Mouse (Mus musculus) midbrain, embryonic 14.5 days (tissue): ENCODE measurements around the gene Syt6. TPM values are rescaled to one million over a fixed set of nuclear protein-coding genes. Genes with fewer than 3 reads are reported as not detected.

Experiments
- ATAC-seq: fragments of 200-750 bp; cut with Nextera tagmentation; 2 replicates; pipeline ENCODE4 v1.8.0; 2017; ENCODE audit warnings: moderate number of reproducible peaks, moderate library complexity; ENCODE audit not compliant: low FRiP score, low TSS enrichment
- DNase-seq: peaks from one replicate; pipeline ENCODE4 v3.0.0-alpha.2; 2015
- H3K27ac ChIP-seq: fragments of 300-500 bp; sonication (generic); replicated peaks from 2 replicates; pipeline ENCODE4 v1.5.1; 2014; ENCODE audit warnings: mild to moderate bottlenecking, low read depth, low read length, moderate library complexity
- H3K27me3 ChIP-seq: fragments of 300-500 bp; sonication (generic); 2 replicates; pipeline ENCODE4 v1.6.1; 2014; ENCODE audit warnings: low read length, control low read depth, mixed read lengths; ENCODE audit not compliant: control insufficient read depth, insufficient read depth
- H3K36me3 ChIP-seq: fragments of 300-500 bp; sonication (generic); 2 replicates; pipeline ENCODE4 v1.6.1; 2014; ENCODE audit warnings: low read length, control low read depth; ENCODE audit not compliant: control insufficient read depth, insufficient read depth
- H3K4me1 ChIP-seq: fragments of 300-500 bp; sonication (generic); 2 replicates; pipeline ENCODE4 v1.6.1; 2014; ENCODE audit warnings: mild to moderate bottlenecking, antibody characterized with exemption, low read length, control low read depth; ENCODE audit not compliant: control insufficient read depth, insufficient read depth
- H3K4me2 ChIP-seq: fragments of 300-500 bp; sonication (generic); 2 replicates; pipeline ENCODE4 v1.6.1; 2014; ENCODE audit warnings: mild to moderate bottlenecking, low read length, moderate library complexity
- H3K4me3 ChIP-seq: fragments of 300-500 bp; sonication (generic); replicated peaks from 2 replicates; pipeline ENCODE4 v1.5.1; 2014; ENCODE audit warnings: low read depth, low read length
- H3K9ac ChIP-seq: fragments of 300-500 bp; sonication (generic); replicated peaks from 2 replicates; pipeline ENCODE4 v1.6.1; 2014; ENCODE audit warnings: mild to moderate bottlenecking, low read length, moderate library complexity
- H3K9me3 ChIP-seq: fragments of 300-500 bp; sonication (generic); 2 replicates; pipeline ENCODE4 v1.6.1; 2016; ENCODE audit warnings: low read length, control low read depth, mixed read lengths; ENCODE audit not compliant: control insufficient read depth
- WGBS: fragments of 180-500 bp; shearing (Covaris S2); extraction: QIAGEN DNeasy Blood & Tissue Kit; methylation state at CpG from one replicate; pipeline ENCODE4 v1.1.7; 2014; 5-methylcytosine and 5-hydroxymethylcytosine counted together
- polyA plus RNA-seq: library from polyadenylated mRNA; unstranded; fragments of >200 nt; fragmentation: Nextera tagmentation; extraction: Ambion mirVana; gene quantifications from 2 replicates; pipeline ENCODE4 v1.2.1, GENCODE M21; 2014

The Syt6 gene
- polyA plus RNA-seq, 1 experiment from 2014 or later: 21.1 TPM

GRCm38 (mm10) chr3:103625169-103625568 is 50.1 kb downstream of the Syt6 start:
- no peak overlapping the region for H3K27ac ChIP-seq
- no peak overlapping the region for H3K9ac ChIP-seq
- no peaks in the 10 kb centered on the region for H3K9me3 ChIP-seq
- no peaks in the 10 kb centered on the region for H3K36me3 ChIP-seq
- no peak overlapping the region for H3K4me3 ChIP-seq
- no peak for DNase-seq
- 92% methylated on average over 13 of the region's 13 CpGs for WGBS
- H3K4me1 ChIP-seq: 0 out of 2 replicates have a peak, but pooled peaks cover 2% of the 10 kb centered on the region
- no peak overlapping the region for H3K4me2 ChIP-seq
- ATAC-seq: no peak
- H3K27me3 ChIP-seq: no peaks in the 10 kb centered on the region

- no peak overlapping the region for H3K4me2 ChIP-seq
- no peaks in the 10 kb centered on the region for H3K9me3 ChIP-seq
- 94% methylated on average over 4 of the region's 4 CpGs for WGBS
- H3K27ac ChIP-seq: no peak overlapping the region
- DNase-seq: no peak
- H3K4me1 ChIP-seq: 0 out of 2 replicates have a peak, but pooled peaks cover 2% of the 10 kb centered on the region
- no peaks in the 10 kb centered on the region for H3K36me3 ChIP-seq
- no peak overlapping the region for H3K4me3 ChIP-seq
- H3K9ac ChIP-seq: no peak overlapping the region
- no peak for ATAC-seq
- H3K27me3 ChIP-seq: no peaks in the 10 kb centered on the region
Observed at GRCm38 (mm10) chr3:103626481-103626880, 51.5 kb downstream of the Syt6 start.

GRCm38 (mm10) chr3:103627661-103628060 is 52.6 kb downstream of the Syt6 start:
- no peak overlapping the region for H3K27ac ChIP-seq
- ATAC-seq (no peak), DNase-seq (no peak)
- H3K36me3 ChIP-seq: no peaks in the 10 kb centered on the region
- H3K4me3 ChIP-seq: no peak overlapping the region
- no peaks in the 10 kb centered on the region for H3K9me3 ChIP-seq
- H3K4me2 ChIP-seq: no peak overlapping the region
- no peak overlapping the region for H3K9ac ChIP-seq
- 83% methylated on average over 3 of the region's 3 CpGs for WGBS
- H3K27me3 ChIP-seq: no peaks in the 10 kb centered on the region
- H3K4me1 ChIP-seq: 0 out of 2 replicates have a peak, but pooled peaks cover 2% of the 10 kb centered on the region

- H3K4me3 ChIP-seq: no peak overlapping the region
- DNase-seq (no peak), ATAC-seq (no peak)
- WGBS: 92% methylated on average over 7 of the region's 7 CpGs
- H3K9ac ChIP-seq: no peak overlapping the region
- no peaks in the 10 kb centered on the region for H3K27me3 ChIP-seq
- no peaks in the 10 kb centered on the region for H3K4me1 ChIP-seq
- H3K36me3 ChIP-seq: no peaks in the 10 kb centered on the region
- H3K27ac ChIP-seq: no peak overlapping the region
- no peak overlapping the region for H3K4me2 ChIP-seq
- H3K9me3 ChIP-seq: no peaks in the 10 kb centered on the region
Observed at GRCm38 (mm10) chr3:103633124-103633523, 58.1 kb downstream of the Syt6 start.

- ATAC-seq: no peak
- Histone ChIP-seq H3K27ac (no peak overlapping the region), H3K36me3 (no peaks in the 10 kb centered on the region), H3K27me3 (no peaks in the 10 kb centered on the region), H3K4me1 (no peaks in the 10 kb centered on the region), H3K4me3 (no peak overlapping the region), H3K9me3 (no peaks in the 10 kb centered on the region), H3K9ac (no peak overlapping the region), H3K4me2 (no peak overlapping the region)
- no peak for DNase-seq
- 78% methylated on average over 4 of the region's 4 CpGs for WGBS
Observed at GRCm38 (mm10) chr3:103633831-103634230, 58.8 kb downstream of the Syt6 start.

- no peak for ATAC-seq
- 98% methylated on average over 1 of the region's 1 CpGs for WGBS
- H3K9me3 ChIP-seq: no peaks in the 10 kb centered on the region
Observed at GRCm38 (mm10) chr3:103634256-103634655, 59.2 kb downstream of the Syt6 start.

GRCm38 (mm10) chr3:103637641-103638040 is 62.6 kb downstream of the Syt6 start:
- Histone ChIP-seq H3K4me1 (0 out of 2 replicates have a peak, but pooled peaks cover 2% of the 10 kb centered on the region), H3K4me2 (no peak overlapping the region), H3K9me3 (no peaks in the 10 kb centered on the region), H3K36me3 (no peaks in the 10 kb centered on the region), H3K4me3 (no peak overlapping the region), H3K9ac (no peak overlapping the region), H3K27me3 (no peaks in the 10 kb centered on the region), H3K27ac (no peak overlapping the region)
- 74% methylated on average over 1 of the region's 1 CpGs for WGBS
- ATAC-seq (no peak), DNase-seq (no peak)

More at GRCm38 (mm10) chr3:103634256-103634655, 59.2 kb downstream of the Syt6 start:
- H3K27ac ChIP-seq: no peak overlapping the region
- H3K4me1 ChIP-seq: no peaks in the 10 kb centered on the region
- DNase-seq: no peak
- H3K4me2 ChIP-seq: no peak overlapping the region
- no peaks in the 10 kb centered on the region for H3K27me3 ChIP-seq
- H3K4me3 ChIP-seq: no peak overlapping the region
- H3K9ac ChIP-seq: no peak overlapping the region
- H3K36me3 ChIP-seq: no peaks in the 10 kb centered on the region

- H3K9ac ChIP-seq: no peak overlapping the region
- no peaks in the 10 kb centered on the region for H3K27me3 ChIP-seq
- no peak overlapping the region for H3K27ac ChIP-seq
- H3K4me2 ChIP-seq: no peak overlapping the region
- ATAC-seq: no peak
- DNase-seq: no peak
- H3K36me3 ChIP-seq: no peaks in the 10 kb centered on the region
- H3K4me3 ChIP-seq: no peak overlapping the region
- H3K9me3 ChIP-seq: no peaks in the 10 kb centered on the region
- 0 out of 2 replicates have a peak, but pooled peaks cover 2% of the 10 kb centered on the region for H3K4me1 ChIP-seq
- WGBS: 23% methylated on average over 8 of the region's 8 CpGs
Observed at GRCm38 (mm10) chr3:103640226-103640803, 65.3 kb downstream of the Syt6 start.

GRCm38 (mm10) chr3:103641301-103641700 is 66.3 kb downstream of the Syt6 start:
- peak; percentile 21 for DNase-seq
- Histone ChIP-seq H3K27me3 (no peaks in the 10 kb centered on the region), H3K4me2 (no peak overlapping the region), H3K4me3 (no peak overlapping the region), H3K27ac (0 out of 2 replicates have a peak overlapping the region, but pooled peaks have one; percentile 20), H3K9ac (no peak overlapping the region), H3K4me1 (0 out of 2 replicates have a peak, but pooled peaks cover 2% of the 10 kb centered on the region), H3K9me3 (no peaks in the 10 kb centered on the region), H3K36me3 (no peaks in the 10 kb centered on the region)
- WGBS: 42% methylated on average over 7 of the region's 7 CpGs
- ATAC-seq: no peak
